Mouse (Mus musculus): Measurements from ENCODE around the gene Rnf215.
"Not testable (repeated sequence)": the region's sequence is repeated elsewhere in the genome, so short reads cannot be mapped to it uniquely, and the experiment has no call there.

DNA sequence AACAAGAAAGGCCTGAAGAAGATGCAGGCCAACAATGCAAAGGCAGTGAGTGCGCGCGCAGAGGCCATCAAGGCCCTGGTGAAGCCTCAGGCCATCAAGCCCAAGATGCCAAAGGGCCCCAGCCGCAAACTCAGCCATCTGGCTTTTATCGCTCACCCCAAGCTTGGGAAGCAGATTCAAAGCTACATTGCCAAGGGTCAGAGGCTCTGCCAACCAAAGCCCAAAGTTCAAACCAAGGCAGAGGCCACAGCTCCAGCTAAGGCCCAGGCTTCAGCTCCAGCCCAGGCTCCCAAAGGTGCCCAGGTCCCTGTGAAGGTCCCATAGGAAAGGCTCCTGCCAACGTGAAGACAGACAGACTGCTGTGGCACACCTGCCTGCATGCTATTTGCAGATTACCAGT, 27.1 kb upstream of the Rnf215 start:
- TF ChIP-seq CTCF (IDR thresholded peaks at IDR 0.05; ENCODE audit: low read depth, low read length); POLR2A (IDR thresholded peaks at IDR 0.05; ENCODE audit: insufficient read depth, low read length): not testable (repeated sequence)

Data from ES-Bruce4 (cell line).